Mouse (Mus musculus) forebrain, embryonic 12.5 days (tissue): ENCODE results near the gene Prdx1. TPM values are rescaled to one million over a fixed set of nuclear protein-coding genes. Genes with fewer than 3 reads are reported as not detected.

Source experiments
- ATAC-seq: fragments of 200-750 bp; cut with Nextera tagmentation; 2 replicates; pipeline ENCODE4 v1.8.0; 2017; ENCODE audit warnings: moderate TSS enrichment; ENCODE audit not compliant: low FRiP score
- H3K27ac ChIP-seq: fragments of 300-500 bp; sonication (generic); 2 replicates; pipeline ENCODE4 v1.5.1; 2016; ENCODE audit warnings: mild to moderate bottlenecking
- H3K27me3 ChIP-seq: fragments of 300-500 bp; sonication (generic); 2 replicates; pipeline ENCODE4 v1.6.1; 2016; ENCODE audit warnings: mild to moderate bottlenecking
- H3K36me3 ChIP-seq: fragments of 300-500 bp; sonication (generic); replicated peaks from 2 replicates; pipeline ENCODE4 v1.6.1; 2016; ENCODE audit warnings: mild to moderate bottlenecking
- H3K4me1 ChIP-seq: fragments of 300-500 bp; sonication (generic); 2 replicates; pipeline ENCODE4 v1.6.1; 2016
- H3K4me2 ChIP-seq: fragments of 300-500 bp; sonication (generic); 2 replicates; pipeline ENCODE4 v1.6.1; 2016; ENCODE audit warnings: mild to moderate bottlenecking, moderate library complexity
- H3K4me3 ChIP-seq: fragments of 300-500 bp; sonication (generic); replicated peaks from 2 replicates; pipeline ENCODE4 v1.5.1; 2016; ENCODE audit warnings: mild to moderate bottlenecking
- H3K9ac ChIP-seq: fragments of 300-500 bp; sonication (generic); 2 replicates; pipeline ENCODE4 v1.6.1; 2016; ENCODE audit warnings: mild to moderate bottlenecking
- H3K9me3 ChIP-seq: fragments of 300-500 bp; sonication (generic); 2 replicates; pipeline ENCODE4 v1.6.1; 2016
- WGBS: fragments of 180-500 bp; shearing (Covaris S2); methylation state at CpG from one replicate; pipeline ENCODE4 v1.1.7; 2016; 5-methylcytosine and 5-hydroxymethylcytosine counted together
- polyA plus RNA-seq: library from polyadenylated mRNA; unstranded; fragments of >200 nt; fragmentation: Nextera tagmentation; extraction: Ambion mirVana; gene quantifications from 2 replicates; pipeline ENCODE4 v1.2.1, GENCODE M21; 2016

The Prdx1 gene
- polyA plus RNA-seq, 1 experiment from 2014 or later, result 930 TPM

GRCm38 (mm10) chr4:116738972-116739751 lies 53.8 kb downstream of the Prdx1 start:
- WGBS, result 91% methylated on average over 9 of the region's 9 CpGs
- H3K4me2 ChIP-seq, result no peak overlapping the region
- H3K27ac ChIP-seq, result no peak overlapping the region
- no peaks in the 10 kb centered on the region for H3K36me3 ChIP-seq
- H3K9ac ChIP-seq, result no peak overlapping the region
- H3K9me3 ChIP-seq, result no peaks in the 10 kb centered on the region
- no peaks in the 10 kb centered on the region for H3K4me1 ChIP-seq
- H3K4me3 ChIP-seq, result no peak overlapping the region
- H3K27me3 ChIP-seq, result no peaks in the 10 kb centered on the region
- ATAC-seq, result no peak

- Histone ChIP-seq H3K4me2 (no peak overlapping the region), H3K27ac (no peak overlapping the region), H3K36me3 (no peaks in the 10 kb centered on the region), H3K9me3 (no peaks in the 10 kb centered on the region), H3K4me3 (no peak overlapping the region), H3K4me1 (no peaks in the 10 kb centered on the region), H3K27me3 (no peaks in the 10 kb centered on the region), H3K9ac (no peak overlapping the region)
- no peak for ATAC-seq
- 96% methylated on average over 2 of the region's 2 CpGs for WGBS
These were observed 64.4 kb downstream of the Prdx1 start for GRCm38 (mm10) chr4:116749750-116750149.

Other genes starting within 250 kb of the Prdx1 start
- 33.6 and 33.8 TPM in 2 replicates for gene Mast2, start 221.4 kb upstream of the Prdx1 start, polyA plus RNA-seq
- gene Ipp, start 178.0 kb upstream of the Prdx1 start, polyA plus RNA-seq, result 21.5 and 22.2 TPM in 2 replicates
- gene Tmem69, start 129.6 kb upstream of the Prdx1 start, polyA plus RNA-seq, result 26.9 and 29.9 TPM in 2 replicates
- gene Gpbp1l1, start 127.9 kb upstream of the Prdx1 start, polyA plus RNA-seq, result 23.4 and 26.7 TPM in 2 replicates
- 2.5 and 4.6 TPM in 2 replicates for gene Ccdc17, start 88.9 kb upstream of the Prdx1 start, polyA plus RNA-seq
- 296 TPM in 2 replicates for gene Nasp, start 57.6 kb upstream of the Prdx1 start, polyA plus RNA-seq
- 513 and 521 TPM in 2 replicates for gene Akr1a1, start 33.9 kb upstream of the Prdx1 start, polyA plus RNA-seq
- gene Mmachc, start 22.9 kb downstream of the Prdx1 start, polyA plus RNA-seq, result 36.0 and 37.3 TPM in 2 replicates
- gene Ccdc163, start 23.0 kb downstream of the Prdx1 start, polyA plus RNA-seq, result 26.6 and 28.5 TPM in 2 replicates
- 6.5 and 6.7 TPM in 2 replicates for gene Tesk2, start 35.4 kb downstream of the Prdx1 start, polyA plus RNA-seq
- 32.0 and 34.1 TPM in 2 replicates for gene Toe1, start 122.1 kb downstream of the Prdx1 start, polyA plus RNA-seq
- 17.7 and 20.5 TPM in 2 replicates for gene Mutyh, start 122.2 kb downstream of the Prdx1 start, polyA plus RNA-seq
- 0.96 and 1.6 TPM in 2 replicates for gene Hpdl, start 136.2 kb downstream of the Prdx1 start, polyA plus RNA-seq
- 12.0 and 13.3 TPM in 2 replicates for gene Zswim5, start 191.8 kb downstream of the Prdx1 start, polyA plus RNA-seq